Mouse (Mus musculus): Measurements from ENCODE around the gene Mgat3. TPM values are rescaled to one million over a fixed set of nuclear protein-coding genes. Genes with fewer than 3 reads are reported as not detected.
A peak's percentile ranks its signal among the peaks of the same experiment; 100 is the strongest.

Gene Mgat3
- polyA plus RNA-seq (2014; fragmentation: Nextera tagmentation; extraction: Ambion mirVana), result 7.3 and 7.8 TPM in 2 replicates

DNA sequence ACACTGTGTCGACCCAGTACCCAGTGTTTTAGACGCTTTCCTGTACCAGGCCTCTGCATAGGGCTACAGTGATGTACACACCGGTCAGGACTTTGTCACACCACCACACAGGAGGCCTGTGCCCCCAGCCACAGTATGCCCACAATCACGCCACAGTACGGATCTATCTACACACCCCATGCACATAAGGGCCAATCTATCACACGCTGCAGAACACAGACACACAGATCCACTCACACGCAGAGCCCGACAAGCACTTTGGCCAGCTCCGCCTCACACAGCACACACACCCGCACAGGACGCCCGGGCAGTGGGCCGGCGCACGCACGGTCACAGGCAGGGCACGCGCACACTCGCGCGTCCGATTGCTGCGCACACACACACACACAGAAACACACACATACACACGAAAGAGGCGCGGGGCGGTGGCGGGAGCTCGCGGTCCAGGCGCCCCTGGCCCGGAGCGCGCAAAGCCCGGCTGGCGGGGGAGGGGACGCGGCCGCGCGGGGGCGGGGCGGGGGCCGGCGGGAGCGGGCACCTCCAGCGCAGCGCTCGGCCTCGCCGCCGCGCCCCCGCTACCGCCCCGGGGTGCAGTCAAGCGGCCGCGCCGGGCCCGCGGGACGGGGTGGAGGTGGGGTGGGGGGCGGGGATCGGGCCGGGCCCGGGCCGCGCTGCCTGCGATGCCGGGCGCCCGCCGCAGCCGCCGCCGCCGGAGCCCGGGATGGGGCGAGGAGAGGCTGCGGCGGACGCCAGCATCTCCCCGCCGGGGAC, at the start of gene Mgat3:
TSS of gene Mgat3 (plus strand) at position 721 of the 771 bp plus-strand sequence.
- Histone ChIP-seq H3K27me3 (replicated peaks; ENCODE audit: control insufficient read depth, insufficient read depth, low read length) (no peaks in the 10 kb centered on the region), H3K27ac (replicated peaks; ENCODE audit: low read depth, low read length) (peak within 1 kb of the TSS; percentile 86), H3K4me2 (ENCODE audit: low read depth, low read length) (peak within 1 kb of the TSS; percentile 61), H3K36me3 (ENCODE audit: control insufficient read depth, insufficient read depth, low read length) (no peaks in the 10 kb centered on the region), H3K4me3 (ENCODE audit: low read depth, low read length) (peak within 1 kb of the TSS; percentile 88), H3K9ac (ENCODE audit: low read depth, low read length) (peak within 1 kb of the TSS; percentile 92), H3K4me1 (ENCODE audit: control insufficient read depth, insufficient read depth, low read length) (peaks cover 22% of the 10 kb centered on the region), H3K9me3 (ENCODE audit: control insufficient read depth, low read length) (no peaks in the 10 kb centered on the region)
- ATAC-seq (ENCODE audit: low read depth) (peak; percentile 68), DNase-seq (ENCODE audit: low spot score) (peak; percentile 72)
- 7% methylated on average over 21 of the region's 85 CpGs for WGBS

DNA sequence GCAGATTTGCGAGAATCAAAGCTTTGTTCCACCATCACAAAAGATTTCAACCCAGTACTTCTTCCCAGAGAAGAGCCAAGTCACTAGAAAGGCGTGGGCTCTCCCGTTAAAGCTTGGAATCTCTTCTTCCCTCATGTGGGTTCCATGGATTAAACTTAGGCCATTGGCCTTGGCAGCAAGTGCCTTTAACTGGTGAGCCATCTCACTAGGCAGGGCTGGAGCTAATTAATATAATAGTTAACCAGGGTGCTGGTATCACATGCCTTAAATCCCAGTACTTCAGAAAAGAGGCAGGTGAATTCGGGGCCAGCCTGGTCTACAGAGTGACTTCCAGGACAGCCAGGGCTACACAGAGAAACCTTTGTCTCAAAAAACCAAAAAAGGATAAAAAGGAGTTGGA, 48.9 kb upstream of the Mgat3 start:
- ATAC-seq (ENCODE audit: low read depth) (no peak), DNase-seq (ENCODE audit: low spot score) (no peak)
- Histone ChIP-seq H3K27ac (replicated peaks; ENCODE audit: low read depth, low read length) (no peak overlapping the region), H3K4me1 (ENCODE audit: control insufficient read depth, insufficient read depth, low read length) (no peaks in the 10 kb centered on the region), H3K36me3 (ENCODE audit: control insufficient read depth, insufficient read depth, low read length) (no peaks in the 10 kb centered on the region), H3K9me3 (ENCODE audit: control insufficient read depth, low read length) (no peaks in the 10 kb centered on the region), H3K4me3 (ENCODE audit: low read depth, low read length) (no peak overlapping the region), H3K9ac (ENCODE audit: low read depth, low read length) (no peak overlapping the region), H3K27me3 (replicated peaks; ENCODE audit: control insufficient read depth, insufficient read depth, low read length) (no peaks in the 10 kb centered on the region), H3K4me2 (ENCODE audit: low read depth, low read length) (no peak overlapping the region)
- 81% methylated on average over 4 of the region's 4 CpGs for WGBS

DNA sequence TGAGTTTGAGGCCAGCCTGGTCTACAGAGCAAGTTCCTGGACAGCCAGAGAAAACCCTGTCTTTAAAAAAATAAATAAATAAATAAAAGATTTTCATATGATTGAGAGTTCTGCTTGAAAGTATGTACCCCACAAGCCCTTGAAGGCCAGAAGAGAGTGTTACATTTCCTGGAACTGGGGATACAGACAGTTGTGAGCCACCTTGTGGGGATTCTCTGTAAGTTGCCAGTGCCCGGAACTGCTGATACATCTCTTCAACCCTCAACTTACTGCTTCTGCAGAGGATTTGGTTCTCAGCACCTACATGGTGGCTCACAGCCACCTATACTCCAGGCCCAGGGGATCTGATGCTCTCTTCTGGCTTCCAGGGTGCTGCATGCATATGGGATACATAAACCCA, 46.3 kb upstream of the Mgat3 start:
- H3K4me1 ChIP-seq (ENCODE audit: control insufficient read depth, insufficient read depth, low read length), result no peaks in the 10 kb centered on the region
- H3K4me3 ChIP-seq (ENCODE audit: low read depth, low read length), result no peak overlapping the region
- no peak for ATAC-seq (ENCODE audit: low read depth)
- no peaks in the 10 kb centered on the region for H3K27me3 ChIP-seq (replicated peaks; ENCODE audit: control insufficient read depth, insufficient read depth, low read length)
- no peaks in the 10 kb centered on the region for H3K9me3 ChIP-seq (ENCODE audit: control insufficient read depth, low read length)
- no peak overlapping the region for H3K27ac ChIP-seq (replicated peaks; ENCODE audit: low read depth, low read length)
- H3K36me3 ChIP-seq (ENCODE audit: control insufficient read depth, insufficient read depth, low read length), result no peaks in the 10 kb centered on the region
- H3K9ac ChIP-seq (ENCODE audit: low read depth, low read length), result no peak overlapping the region
- no peak for DNase-seq (ENCODE audit: low spot score)
- 69% methylated on average over 1 of the region's 1 CpGs for WGBS
- no peak overlapping the region for H3K4me2 ChIP-seq (ENCODE audit: low read depth, low read length)

DNA sequence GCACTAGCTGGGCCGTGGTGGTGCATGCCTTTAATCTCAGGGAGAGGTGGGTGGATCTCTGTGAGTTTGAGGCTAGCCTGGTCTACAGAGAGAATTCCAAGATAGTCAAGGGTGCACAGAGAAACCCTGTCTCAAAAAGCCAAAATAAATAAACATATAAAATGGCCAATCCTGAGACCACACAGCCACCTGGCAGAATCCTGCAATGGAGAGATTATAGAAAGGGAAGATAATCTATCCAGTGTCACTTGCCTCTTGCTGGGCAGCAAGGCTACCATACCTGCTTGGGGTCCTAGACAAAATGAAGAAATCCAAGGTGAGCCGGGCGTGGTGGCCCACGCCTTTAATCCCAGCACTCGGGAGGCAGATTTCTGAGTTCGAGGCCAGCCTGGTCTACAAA, 43.5 kb upstream of the Mgat3 start:
- ATAC-seq (ENCODE audit: low read depth) (no peak), DNase-seq (ENCODE audit: low spot score) (no peak)
- no peak overlapping the region for H3K4me3 ChIP-seq (ENCODE audit: low read depth, low read length)
- peaks cover 10% of the 10 kb centered on the region; the same call in 1 of the 2 replicates for H3K4me1 ChIP-seq (ENCODE audit: control insufficient read depth, insufficient read depth, low read length)
- H3K27me3 ChIP-seq (replicated peaks; ENCODE audit: control insufficient read depth, insufficient read depth, low read length), result no peaks in the 10 kb centered on the region
- H3K4me2 ChIP-seq (ENCODE audit: low read depth, low read length), result no peak overlapping the region
- no peak overlapping the region for H3K9ac ChIP-seq (ENCODE audit: low read depth, low read length)
- H3K27ac ChIP-seq (replicated peaks; ENCODE audit: low read depth, low read length), result no peak overlapping the region
- whole genome bisulfite sequencing, result 92% methylated on average over 6 of the region's 6 CpGs
- H3K36me3 ChIP-seq (ENCODE audit: control insufficient read depth, insufficient read depth, low read length), result no peaks in the 10 kb centered on the region
- H3K9me3 ChIP-seq (ENCODE audit: control insufficient read depth, low read length), result no peaks in the 10 kb centered on the region

DNA sequence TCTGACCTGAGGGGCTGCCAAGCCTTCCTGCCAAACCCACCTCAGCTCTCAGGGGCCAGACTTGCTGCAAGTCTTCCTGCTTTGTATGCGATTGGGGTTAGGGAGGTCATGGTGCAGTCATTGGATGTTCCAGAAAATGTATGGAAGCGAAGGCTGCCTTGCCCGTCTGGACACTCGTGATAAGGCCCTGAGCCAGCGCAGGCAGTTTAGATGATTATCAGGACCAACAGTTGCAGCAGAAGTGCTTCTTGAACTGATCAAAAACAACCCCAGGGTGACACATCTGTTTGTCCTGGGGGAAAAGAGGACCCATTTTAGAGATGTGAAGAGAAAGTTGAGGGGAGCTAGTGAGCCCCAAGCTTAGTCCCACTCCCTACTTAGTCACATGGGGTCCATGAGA, 42.8 kb upstream of the Mgat3 start:
- WGBS, result 74% methylated on average over 5 of the region's 5 CpGs
- H3K4me3 ChIP-seq (ENCODE audit: low read depth, low read length), result no peak overlapping the region
- no peak overlapping the region for H3K27ac ChIP-seq (replicated peaks; ENCODE audit: low read depth, low read length)
- DNase-seq (ENCODE audit: low spot score) (no peak), ATAC-seq (ENCODE audit: low read depth) (no peak)
- H3K27me3 ChIP-seq (replicated peaks; ENCODE audit: control insufficient read depth, insufficient read depth, low read length), result no peaks in the 10 kb centered on the region
- no peak overlapping the region for H3K4me2 ChIP-seq (ENCODE audit: low read depth, low read length)
- H3K36me3 ChIP-seq (ENCODE audit: control insufficient read depth, insufficient read depth, low read length), result no peaks in the 10 kb centered on the region
- no peak overlapping the region for H3K9ac ChIP-seq (ENCODE audit: low read depth, low read length)
- no peaks in the 10 kb centered on the region for H3K9me3 ChIP-seq (ENCODE audit: control insufficient read depth, low read length)
- H3K4me1 ChIP-seq (ENCODE audit: control insufficient read depth, insufficient read depth, low read length), result peaks cover 10% of the 10 kb centered on the region; the same call in 1 of the 2 replicates

DNA sequence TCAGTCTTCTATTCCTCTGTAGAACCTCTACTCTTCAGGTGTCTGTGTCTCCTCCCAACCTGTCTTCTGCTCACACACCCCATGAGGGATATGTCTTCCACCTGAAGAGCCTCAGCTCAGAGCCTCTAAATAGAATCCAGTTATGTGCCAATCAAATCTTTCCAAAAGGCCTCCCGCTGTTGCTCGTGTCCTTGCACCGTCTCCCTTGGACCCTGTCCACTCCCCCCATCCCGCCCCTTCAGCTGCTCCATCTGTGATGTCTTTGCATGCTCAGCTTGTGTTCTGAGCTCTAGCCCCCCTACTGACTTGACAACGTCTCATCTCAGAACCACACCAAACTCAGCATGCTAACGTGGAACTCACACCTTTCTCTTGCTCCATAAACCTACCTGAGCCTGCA, 42.1 kb upstream of the Mgat3 start:
- Histone ChIP-seq H3K27ac (replicated peaks; ENCODE audit: low read depth, low read length) (no peak overlapping the region), H3K4me3 (ENCODE audit: low read depth, low read length) (no peak overlapping the region), H3K36me3 (ENCODE audit: control insufficient read depth, insufficient read depth, low read length) (0 out of 2 replicates have a peak, but pooled peaks cover 2% of the 10 kb centered on the region), H3K4me1 (ENCODE audit: control insufficient read depth, insufficient read depth, low read length) (peaks cover 10% of the 10 kb centered on the region; the same call in 1 of the 2 replicates), H3K4me2 (ENCODE audit: low read depth, low read length) (no peak overlapping the region), H3K9me3 (ENCODE audit: control insufficient read depth, low read length) (no peaks in the 10 kb centered on the region), H3K27me3 (replicated peaks; ENCODE audit: control insufficient read depth, insufficient read depth, low read length) (no peaks in the 10 kb centered on the region), H3K9ac (ENCODE audit: low read depth, low read length) (no peak overlapping the region)
- ATAC-seq (ENCODE audit: low read depth) (no peak), DNase-seq (ENCODE audit: low spot score) (no peak)
- 74% methylated on average over 6 of the region's 6 CpGs for WGBS

DNA sequence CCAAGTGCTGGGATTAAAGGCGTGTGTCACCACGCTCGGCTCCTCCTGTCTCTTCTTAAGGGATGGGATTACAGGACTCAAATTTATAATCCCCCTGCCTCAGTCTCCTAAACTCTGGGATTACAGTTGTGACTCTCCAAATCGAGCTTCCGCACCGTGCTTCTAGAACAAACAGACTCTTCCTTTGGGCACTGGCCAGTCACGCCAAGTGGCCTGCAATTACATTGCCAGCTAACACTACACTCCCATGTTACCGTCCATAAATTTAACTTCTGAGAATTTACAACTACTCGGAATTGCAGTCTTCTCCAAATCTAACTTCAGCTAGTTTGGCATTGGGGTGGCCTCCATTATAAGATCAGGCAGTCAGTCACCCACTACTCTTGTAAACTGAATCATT, 41.1 kb upstream of the Mgat3 start:
- peaks cover 8% of the 10 kb centered on the region; the same call in 1 of the 2 replicates for H3K36me3 ChIP-seq (ENCODE audit: control insufficient read depth, insufficient read depth, low read length)
- no peaks in the 10 kb centered on the region for H3K9me3 ChIP-seq (ENCODE audit: control insufficient read depth, low read length)
- DNase-seq (ENCODE audit: low spot score), result no peak
- H3K4me1 ChIP-seq (ENCODE audit: control insufficient read depth, insufficient read depth, low read length), result peaks cover 10% of the 10 kb centered on the region; the same call in 1 of the 2 replicates
- H3K4me2 ChIP-seq (ENCODE audit: low read depth, low read length), result peak overlapping the region; percentile 90
- ATAC-seq (ENCODE audit: low read depth), result no peak
- H3K27me3 ChIP-seq (replicated peaks; ENCODE audit: control insufficient read depth, insufficient read depth, low read length), result no peaks in the 10 kb centered on the region
- peak overlapping the region; percentile 53 for H3K4me3 ChIP-seq (ENCODE audit: low read depth, low read length)
- peak overlapping the region; percentile 80 for H3K9ac ChIP-seq (ENCODE audit: low read depth, low read length)
- 84% methylated on average over 9 of the region's 9 CpGs for WGBS
- peak overlapping the region; percentile 96; the same call in 1 of the 2 replicates for H3K27ac ChIP-seq (replicated peaks; ENCODE audit: low read depth, low read length)

DNA sequence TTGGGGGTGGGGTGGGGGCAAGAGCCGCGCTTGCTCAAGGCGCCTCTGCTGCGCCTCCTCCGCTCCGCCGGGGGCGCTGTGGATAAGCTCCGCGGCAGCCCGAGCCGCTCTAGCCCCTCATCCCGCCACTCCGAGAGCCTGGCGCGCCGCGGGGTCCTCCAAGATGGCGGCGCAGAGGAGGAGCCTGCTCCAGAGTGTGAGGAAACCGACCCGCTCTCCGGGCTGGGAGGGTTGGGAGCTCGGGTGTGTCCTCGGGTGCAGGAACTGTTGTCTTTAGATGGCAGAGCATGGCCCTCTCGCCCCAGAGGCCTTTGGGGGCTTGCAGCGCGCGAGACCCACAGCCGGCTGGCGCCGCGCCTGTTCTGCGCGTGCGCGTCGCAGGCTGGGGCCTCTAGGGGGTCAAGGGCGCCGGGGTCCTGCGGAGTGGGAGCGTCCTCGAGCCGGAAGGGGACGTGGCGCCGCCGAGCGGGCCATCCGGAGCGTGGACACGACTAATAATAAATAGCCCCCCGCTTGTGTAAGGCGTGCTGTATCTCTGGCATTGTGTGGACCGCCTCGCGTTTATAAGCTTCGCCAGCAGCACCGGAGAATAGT, 40.4 kb upstream of the Mgat3 start, which contains the start of gene Tab1:
TSS of gene Tab1 (plus strand) at position 135 of the 594 bp plus-strand sequence.
- DNase-seq (ENCODE audit: low spot score), result peak; percentile 97
- peak within 1 kb of the TSS; percentile 90 for H3K4me2 ChIP-seq (ENCODE audit: low read depth, low read length)

More for the DNA sequence above, 40.4 kb upstream of the Mgat3 start, which contains the start of gene Tab1:
- Histone ChIP-seq H3K4me3 (ENCODE audit: low read depth, low read length) (peak within 1 kb of the TSS; percentile 53), H3K9me3 (ENCODE audit: control insufficient read depth, low read length) (no peaks in the 10 kb centered on the region), H3K36me3 (ENCODE audit: control insufficient read depth, insufficient read depth, low read length) (peaks cover 8% of the 10 kb centered on the region; the same call in 1 of the 2 replicates), H3K9ac (ENCODE audit: low read depth, low read length) (peak within 1 kb of the TSS; percentile 80), H3K27ac (replicated peaks; ENCODE audit: low read depth, low read length) (peak within 1 kb of the TSS; percentile 96), H3K4me1 (ENCODE audit: control insufficient read depth, insufficient read depth, low read length) (peaks cover 10% of the 10 kb centered on the region; the same call in 1 of the 2 replicates), H3K27me3 (replicated peaks; ENCODE audit: control insufficient read depth, insufficient read depth, low read length) (no peaks in the 10 kb centered on the region)
- peak; percentile 97 for ATAC-seq (ENCODE audit: low read depth)
- WGBS, result 0% methylated on average over 29 of the region's 59 CpGs
